Mouse (Mus musculus) embryonic facial prominence, embryonic 11.5 days (tissue): ENCODE measurements at regions not wholly inside any gene's neighbourhood (a gene's known extent, or its start where the extent isn't known, plus 50 kb on each side); places are given as distances from the start of the nearest gene placed in this dataset.

Source experiments
- ATAC-seq: fragments of 200-750 bp; cut with Nextera tagmentation; replicated peaks from 2 replicates; pipeline ENCODE4 v1.8.0; 2017; ENCODE audit warnings: low read depth; ENCODE audit not compliant: insufficient number of reproducible peaks, low FRiP score, low TSS enrichment
- DNase-seq: peaks from one replicate; pipeline ENCODE4 v3.0.0-alpha.2; 2015; ENCODE audit warnings: low spot score
- H3K27ac ChIP-seq: fragments of 300-500 bp; sonication (generic); replicated peaks from 2 replicates; pipeline ENCODE4 v1.5.1; 2014; ENCODE audit warnings: mild to moderate bottlenecking, low read depth, low read length, control low read depth
- H3K27me3 ChIP-seq: fragments of 300-500 bp; sonication (generic); 2 replicates; pipeline ENCODE4 v1.6.1; 2014; ENCODE audit warnings: mild to moderate bottlenecking, low read length, moderate library complexity, mixed read lengths; ENCODE audit not compliant: control insufficient read depth, insufficient read depth
- H3K36me3 ChIP-seq: fragments of 300-500 bp; sonication (generic); replicated peaks from 2 replicates; pipeline ENCODE4 v1.6.1; 2014; ENCODE audit warnings: low read depth, mild to moderate bottlenecking, low read length, moderate library complexity, mixed read lengths; ENCODE audit not compliant: control insufficient read depth, insufficient read depth
- H3K4me1 ChIP-seq: fragments of 300-500 bp; sonication (generic); 2 replicates; pipeline ENCODE4 v1.6.1; 2014; ENCODE audit warnings: low read length, mixed read lengths; ENCODE audit not compliant: control insufficient read depth, insufficient read depth
- H3K4me2 ChIP-seq: fragments of 300-500 bp; sonication (generic); 2 replicates; pipeline ENCODE4 v1.6.1; 2014; ENCODE audit warnings: low read depth, mild to moderate bottlenecking, control low read depth, low read length, moderate library complexity
- H3K4me3 ChIP-seq: fragments of 300-500 bp; sonication (generic); 2 replicates; pipeline ENCODE4 v1.5.1; 2014; ENCODE audit warnings: low read depth, low read length, control low read depth
- H3K9ac ChIP-seq: fragments of 300-500 bp; sonication (generic); replicated peaks from 2 replicates; pipeline ENCODE4 v1.6.1; 2014; ENCODE audit warnings: mild to moderate bottlenecking, control low read depth, low read length
- H3K9me3 ChIP-seq: fragments of 300-500 bp; sonication (generic); replicated peaks from 2 replicates; pipeline ENCODE4 v1.6.1; 2016; ENCODE audit warnings: mild to moderate bottlenecking, low read length, inconsistent platforms, mixed read lengths; ENCODE audit not compliant: control insufficient read depth
- WGBS: fragments of 180-500 bp; shearing (Covaris S2); extraction: QIAGEN DNeasy Blood & Tissue Kit; methylation state at CpG from one replicate; pipeline ENCODE4 v1.1.7; 2014; 5-methylcytosine and 5-hydroxymethylcytosine counted together

DNA sequence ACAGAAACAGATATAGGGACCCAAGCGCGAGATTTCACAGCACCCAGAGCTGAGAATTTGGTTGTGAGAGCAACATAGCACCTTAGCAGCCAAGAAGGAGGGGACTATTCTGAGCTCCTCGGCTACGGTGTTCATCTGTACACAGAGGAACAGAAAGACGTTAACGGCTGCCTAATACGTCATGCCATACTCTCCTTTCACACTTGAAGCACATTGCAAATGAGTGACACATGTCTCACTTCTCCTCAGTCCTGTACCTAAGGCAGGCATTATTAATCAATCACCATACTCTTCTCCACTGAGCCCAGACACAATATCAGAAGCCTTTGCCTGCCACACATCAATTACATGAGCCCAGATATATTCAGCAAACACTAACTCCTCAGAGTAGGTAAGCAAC, 200.5 kb downstream of the Rybp start:
- ATAC-seq (no peak), DNase-seq (no peak)
- H3K4me3 ChIP-seq: no peak overlapping the region

DNA sequence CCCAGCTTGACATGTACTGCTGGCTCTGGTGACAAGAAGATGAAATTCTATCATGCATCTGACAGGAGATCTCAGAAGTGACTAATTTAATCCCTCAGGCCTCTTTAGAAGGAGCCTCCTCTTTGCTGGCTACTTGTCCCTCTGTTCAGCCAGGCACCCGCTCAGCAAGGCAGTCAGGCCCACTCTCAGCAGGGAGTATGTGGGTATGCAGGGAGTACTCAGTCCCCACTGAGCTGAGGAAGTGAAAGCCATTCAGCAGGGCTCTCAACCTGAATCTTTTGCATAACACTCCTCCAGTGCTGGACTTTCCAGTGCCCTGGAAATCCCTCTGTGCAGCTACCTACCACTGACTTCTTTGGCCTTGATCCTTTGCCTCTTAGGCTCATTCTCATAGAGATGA, 201.3 kb downstream of the Rybp start:
- no peaks in the 10 kb centered on the region for H3K9me3 ChIP-seq
- H3K27me3 ChIP-seq: no peaks in the 10 kb centered on the region
- H3K27ac ChIP-seq: no peak overlapping the region
- no peak overlapping the region for H3K9ac ChIP-seq
- DNase-seq (no peak), ATAC-seq (no peak)
- 14% methylated on average over 1 of the region's 1 CpGs for WGBS
- H3K36me3 ChIP-seq: no peaks in the 10 kb centered on the region
- no peaks in the 10 kb centered on the region for H3K4me1 ChIP-seq
- no peak overlapping the region for H3K4me2 ChIP-seq
- no peak overlapping the region for H3K4me3 ChIP-seq

More for the DNA sequence above, 200.5 kb downstream of the Rybp start:
- WGBS: 86% methylated on average over 7 of the region's 7 CpGs
- H3K27me3 ChIP-seq: no peaks in the 10 kb centered on the region
- H3K9me3 ChIP-seq: no peaks in the 10 kb centered on the region
- no peak overlapping the region for H3K27ac ChIP-seq
- no peaks in the 10 kb centered on the region for H3K36me3 ChIP-seq
- H3K4me2 ChIP-seq: no peak overlapping the region
- no peak overlapping the region for H3K9ac ChIP-seq
- no peaks in the 10 kb centered on the region for H3K4me1 ChIP-seq

DNA sequence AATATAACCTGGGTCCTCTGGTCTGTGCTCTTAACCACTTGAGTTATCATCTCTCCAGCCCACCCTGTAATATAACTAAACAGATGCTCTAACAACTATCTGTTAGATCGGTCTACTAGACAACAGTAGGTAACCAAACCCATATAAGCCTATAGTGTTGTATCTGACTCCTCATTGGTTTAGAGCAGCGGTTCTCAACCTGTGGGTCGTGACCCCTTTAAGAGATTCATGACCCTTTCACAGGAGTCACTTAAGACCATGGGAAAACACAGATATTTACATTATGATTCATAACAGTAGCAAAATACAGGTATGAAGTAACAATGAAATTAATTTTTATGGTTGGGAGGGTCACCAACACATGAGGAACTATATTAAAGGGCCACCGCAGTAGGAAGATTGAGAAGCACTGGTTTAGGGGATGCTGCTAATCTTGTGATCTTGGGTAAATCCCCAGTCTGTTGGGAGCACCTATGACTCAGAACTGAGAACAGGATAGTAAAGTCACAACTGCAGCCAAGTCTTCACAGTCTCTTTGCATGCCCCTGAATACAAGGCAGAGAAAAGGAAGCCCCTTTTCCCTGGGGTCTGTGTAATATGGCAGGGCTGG, 203.3 kb downstream of the Rybp start:
- H3K27ac ChIP-seq: no peak overlapping the region
- 90% methylated on average over 4 of the region's 4 CpGs for WGBS
- H3K4me1 ChIP-seq: no peaks in the 10 kb centered on the region
- no peak overlapping the region for H3K4me2 ChIP-seq
- ATAC-seq (no peak), DNase-seq (no peak)
- H3K27me3 ChIP-seq: no peaks in the 10 kb centered on the region
- H3K9ac ChIP-seq: no peak overlapping the region
- no peaks in the 10 kb centered on the region for H3K9me3 ChIP-seq
- H3K4me3 ChIP-seq: no peak overlapping the region
- no peaks in the 10 kb centered on the region for H3K36me3 ChIP-seq

DNA sequence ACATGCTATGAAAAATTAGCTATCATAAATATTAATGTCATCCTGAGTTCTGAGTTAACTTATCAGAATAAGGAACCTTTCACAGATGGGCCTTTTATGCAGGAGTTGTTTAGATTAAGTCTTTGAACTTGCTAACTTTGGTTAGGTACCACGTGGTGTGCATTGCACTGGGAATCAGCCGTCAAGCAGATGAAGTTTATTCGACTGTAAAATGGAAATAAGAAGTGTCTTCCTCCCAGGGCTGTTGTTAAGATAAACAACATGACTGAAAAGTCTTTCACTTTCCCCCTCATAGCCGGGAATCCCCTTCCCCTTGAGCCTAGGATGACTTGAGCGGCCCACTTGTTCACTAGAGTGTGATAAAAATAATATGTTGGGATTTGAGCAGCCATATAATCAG, 204.2 kb downstream of the Rybp start:
- Histone ChIP-seq H3K27me3 (no peaks in the 10 kb centered on the region), H3K9me3 (no peaks in the 10 kb centered on the region), H3K9ac (no peak overlapping the region), H3K27ac (no peak overlapping the region), H3K4me1 (no peaks in the 10 kb centered on the region), H3K36me3 (no peaks in the 10 kb centered on the region), H3K4me3 (no peak overlapping the region), H3K4me2 (no peak overlapping the region)
- ATAC-seq (no peak), DNase-seq (no peak)
- WGBS: 77% methylated on average over 5 of the region's 5 CpGs

DNA sequence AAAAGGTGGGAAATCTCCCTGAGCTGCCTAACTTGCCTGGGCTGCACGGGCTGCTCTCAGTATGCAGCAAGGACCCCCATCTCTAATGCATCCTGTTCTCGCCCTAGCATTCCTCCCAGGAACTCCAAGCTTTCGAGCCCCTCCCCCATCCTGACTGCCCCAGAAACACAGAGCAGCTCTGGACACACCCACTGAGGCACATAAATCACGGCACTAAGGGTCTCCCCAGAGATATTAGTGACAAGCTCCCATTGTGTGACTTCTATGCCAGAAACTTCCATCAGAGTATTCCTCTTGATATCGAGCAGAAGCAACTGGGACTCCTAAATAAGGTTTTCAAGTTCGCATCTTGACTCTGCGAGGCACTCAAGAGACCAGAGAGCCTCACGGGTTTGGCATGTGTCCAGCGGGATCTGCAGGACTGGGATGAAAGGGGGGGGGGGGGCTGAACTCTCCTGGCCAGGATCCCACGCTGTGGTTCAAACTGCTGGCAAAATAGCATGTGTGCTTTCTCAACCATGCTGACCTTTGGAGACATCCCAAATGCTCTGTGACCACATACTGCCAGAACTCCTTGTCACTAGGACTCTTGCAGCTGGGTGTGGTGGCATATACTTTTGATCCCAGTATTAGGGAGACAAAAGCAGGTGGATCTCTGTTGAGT, 212.5 kb downstream of the Rybp start:
- Histone ChIP-seq H3K4me3 (no peak overlapping the region), H3K9me3 (no peaks in the 10 kb centered on the region), H3K36me3 (no peaks in the 10 kb centered on the region), H3K4me2 (no peak overlapping the region), H3K27me3 (no peaks in the 10 kb centered on the region), H3K9ac (no peak overlapping the region), H3K27ac (no peak overlapping the region), H3K4me1 (peaks cover 4% of the 10 kb centered on the region; the same call in 1 of the 2 replicates)
- 22% methylated on average over 10 of the region's 10 CpGs for WGBS
- ATAC-seq (no peak), DNase-seq (peak; percentile 47)

DNA sequence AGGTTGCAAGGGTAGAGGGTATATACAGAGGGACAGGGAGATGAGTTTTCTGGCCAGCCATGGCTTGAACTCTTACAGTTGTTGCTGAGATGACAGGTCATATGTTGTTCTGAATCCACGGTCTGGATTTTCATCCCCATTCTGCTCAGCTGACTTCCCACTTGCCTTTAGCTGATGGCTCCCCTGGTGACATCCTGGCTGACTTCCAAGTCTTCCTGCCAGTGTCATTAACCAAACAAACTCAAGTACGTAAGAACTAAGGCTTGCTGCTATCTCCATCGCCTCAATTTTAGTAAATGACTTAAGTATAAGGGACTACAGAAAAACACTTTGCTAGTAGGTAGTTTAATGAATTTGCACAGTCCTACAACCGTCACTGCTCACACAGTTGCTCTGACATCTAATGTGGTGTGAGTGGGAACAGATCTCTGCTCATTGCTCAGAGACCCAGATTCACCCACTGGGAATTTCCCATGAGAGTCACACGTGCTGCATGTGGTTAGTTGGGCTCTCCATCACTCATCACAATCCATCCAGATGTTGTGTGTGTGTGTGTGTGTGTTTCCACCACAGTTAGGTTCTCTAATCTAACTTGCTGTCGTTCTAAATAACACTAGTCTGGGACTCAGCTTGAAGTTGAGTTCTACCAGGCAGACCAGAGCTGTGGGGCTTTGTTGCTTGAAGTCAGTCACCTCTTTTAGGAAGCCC, 214.9 kb downstream of the Rybp start:
- no peaks in the 10 kb centered on the region for H3K27me3 ChIP-seq
- H3K27ac ChIP-seq: no peak overlapping the region
- H3K4me3 ChIP-seq: no peak overlapping the region
- H3K4me2 ChIP-seq: no peak overlapping the region
- H3K9me3 ChIP-seq: no peaks in the 10 kb centered on the region
- ATAC-seq: no peak
- H3K4me1 ChIP-seq: peaks cover 4% of the 10 kb centered on the region; the same call in 1 of the 2 replicates
- H3K36me3 ChIP-seq: no peaks in the 10 kb centered on the region
- WGBS: 72% methylated on average over 6 of the region's 6 CpGs
- no peak overlapping the region for H3K9ac ChIP-seq
- DNase-seq: no peak

DNA sequence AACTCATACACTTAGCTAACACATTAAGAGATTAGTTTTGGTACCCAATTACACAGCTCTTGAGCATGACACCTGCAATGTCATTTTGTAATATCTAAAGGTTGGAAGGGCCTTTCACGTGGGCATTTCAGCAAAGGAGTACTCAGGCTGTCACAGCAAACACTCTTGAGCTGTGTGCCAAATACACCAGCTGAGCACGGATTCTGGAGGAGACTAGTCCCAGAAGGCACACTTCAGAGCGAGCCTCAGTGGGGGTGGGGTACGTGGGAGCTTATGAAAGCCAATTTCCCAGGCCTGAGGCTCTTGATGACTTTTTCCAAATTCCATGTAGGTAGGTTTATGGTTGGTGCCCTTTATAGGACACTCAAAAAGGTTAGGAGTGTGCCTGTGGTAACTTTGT, 218.1 kb downstream of the Rybp start:
- Histone ChIP-seq H3K4me3 (no peak overlapping the region), H3K27me3 (no peaks in the 10 kb centered on the region), H3K36me3 (no peaks in the 10 kb centered on the region), H3K4me2 (no peak overlapping the region), H3K4me1 (no peaks in the 10 kb centered on the region), H3K9ac (no peak overlapping the region), H3K27ac (no peak overlapping the region), H3K9me3 (no peaks in the 10 kb centered on the region)
- ATAC-seq (no peak), DNase-seq (no peak)
- 88% methylated on average over 4 of the region's 4 CpGs for WGBS

DNA sequence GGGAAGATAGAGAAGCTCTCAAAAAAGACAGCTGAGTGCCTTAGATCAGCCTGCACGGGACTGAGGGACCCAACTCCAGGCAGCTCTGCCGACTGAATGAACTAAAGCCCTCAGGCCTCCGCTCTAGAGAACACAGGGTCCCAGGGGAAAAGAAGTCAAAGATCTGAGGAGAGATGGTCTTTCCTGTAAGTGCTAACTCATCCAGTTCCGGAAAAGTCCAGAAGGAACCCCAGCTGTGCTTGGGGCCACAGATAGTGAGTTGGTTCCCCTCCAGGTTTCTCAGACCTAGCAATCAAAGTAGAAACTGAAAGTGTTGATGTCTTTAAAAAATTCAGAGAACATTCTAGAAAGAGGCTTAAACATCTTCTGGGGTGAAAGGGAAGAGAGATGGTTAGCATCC, 220.0 kb downstream of the Rybp start:
- no peak overlapping the region for H3K27ac ChIP-seq
- H3K36me3 ChIP-seq: no peaks in the 10 kb centered on the region
- no peak for DNase-seq
- H3K4me1 ChIP-seq: no peaks in the 10 kb centered on the region
- no peaks in the 10 kb centered on the region for H3K9me3 ChIP-seq
- ATAC-seq: no peak
- no peak overlapping the region for H3K4me2 ChIP-seq
- H3K9ac ChIP-seq: no peak overlapping the region
- no peaks in the 10 kb centered on the region for H3K27me3 ChIP-seq
- WGBS: 72% methylated on average over 4 of the region's 4 CpGs
- H3K4me3 ChIP-seq: no peak overlapping the region
